Mouse (Mus musculus) 416B (cell line): Measurements from ENCODE around the gene Gm10334.
"Not testable (repeated sequence)": the region's sequence is repeated elsewhere in the genome, so short reads cannot be mapped to it uniquely, and the experiment has no call there.

ENCODE experiments used
- DNase-seq: peaks from one replicate; pipeline ENCODE4 v3.0.0; 2011; ENCODE audit warnings: low read depth

The Gm10334 gene

DNA sequence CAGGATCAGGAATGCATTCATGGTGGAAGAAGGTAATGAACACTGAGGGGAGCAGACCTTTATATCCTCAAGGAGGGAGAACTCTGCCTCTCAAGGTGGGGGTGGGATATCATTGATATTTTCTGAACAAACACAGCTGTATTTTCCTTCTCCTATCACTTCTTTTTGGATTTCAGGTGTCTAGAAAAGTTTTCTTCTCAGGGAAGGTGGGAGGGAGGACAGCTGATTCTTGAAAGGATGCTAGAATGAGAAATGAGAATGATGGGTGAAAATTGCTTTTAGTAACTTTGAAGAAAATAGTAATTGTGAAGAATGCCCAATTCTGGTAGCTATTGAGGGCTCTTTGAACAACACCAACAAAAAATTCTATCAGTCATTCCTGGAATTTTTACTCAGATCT is at the start of gene Gm10334:
TSS of gene Gm10334 (minus strand) at position 101 of the 400 bp plus-strand sequence.
- DNase-seq: not testable (repeated sequence)

DNA sequence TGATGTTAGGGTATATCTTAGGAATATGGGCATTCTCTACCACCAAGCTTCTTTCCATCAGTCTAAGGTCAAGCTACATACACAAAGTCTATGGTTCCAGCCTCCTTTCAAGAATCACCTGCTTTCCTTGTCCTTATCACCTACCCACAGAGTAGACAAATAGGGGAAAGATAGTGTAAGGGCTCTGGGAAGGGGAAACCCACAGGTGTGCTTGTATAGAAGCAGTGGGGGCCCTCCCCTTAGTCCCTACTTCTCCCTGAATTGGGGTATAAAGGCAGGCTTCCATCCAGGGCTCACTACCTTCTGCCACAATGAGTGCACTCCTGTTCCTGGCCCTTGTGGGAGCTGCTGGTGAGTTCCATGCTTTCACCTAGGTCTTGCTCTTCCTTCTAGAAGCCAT is 12.7 kb upstream of the Gm10334 start, which contains the start of gene Prss1:
TSS of gene Prss1 (plus strand) at position 301 of the 400 bp plus-strand sequence.
- not testable (repeated sequence) for DNase-seq

GRCm38 (mm10) chr6:41442261-41442660 is 3.7 kb downstream of the Gm10334 start:
- DNase-seq: not testable (repeated sequence)
